Mouse (Mus musculus): ENCODE measurements at regions not wholly inside any gene's neighbourhood (a gene's known extent, or its start where the extent isn't known, plus 50 kb on each side); places are given as distances from the start of the nearest gene placed in this dataset.

- 58% methylated on average over 9 of the region's 9 CpGs for WGBS
- H3K36me3 ChIP-seq = no peaks in the 10 kb centered on the region
- no peaks in the 10 kb centered on the region for H3K27me3 ChIP-seq
- H3K9me3 ChIP-seq = no peaks in the 10 kb centered on the region
- H3K4me2 ChIP-seq = no peak overlapping the region
- peaks cover 10% of the 10 kb centered on the region for H3K4me1 ChIP-seq
- H3K9ac ChIP-seq = no peak overlapping the region
- H3K4me3 ChIP-seq = no peak overlapping the region
- ATAC-seq (ENCODE audit: insufficient number of reproducible peaks, insufficient read depth, low FRiP score, low TSS enrichment, low read depth) = no peak
- no peak overlapping the region for H3K27ac ChIP-seq
Observed at GRCm38 (mm10) chr2:50752408-50752807, 396.5 kb downstream of the Rnd3 start.

DNA sequence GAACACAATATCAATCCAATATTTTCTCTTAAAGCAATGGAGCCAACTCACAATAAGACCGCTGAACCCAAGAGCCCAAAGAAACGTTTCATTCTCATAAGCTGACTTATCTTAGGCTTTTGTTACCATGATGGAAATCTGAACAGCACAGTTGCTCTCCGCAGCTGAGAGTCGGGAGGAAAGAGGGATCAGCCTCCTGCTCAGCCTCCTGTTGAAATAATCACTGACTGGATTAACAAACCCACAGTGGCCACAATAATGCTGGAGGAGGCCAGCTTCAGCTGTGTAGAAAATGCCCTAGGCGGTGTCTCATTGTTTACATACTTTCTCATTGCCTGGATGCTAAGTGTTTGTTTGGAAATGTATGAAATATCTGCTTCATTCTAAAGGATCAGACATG lies 398.1 kb downstream of the Rnd3 start:
- Histone ChIP-seq H3K4me3 (no peak overlapping the region), H3K27ac (no peak overlapping the region), H3K9me3 (no peaks in the 10 kb centered on the region), H3K27me3 (no peaks in the 10 kb centered on the region), H3K4me2 (no peak overlapping the region), H3K9ac (no peak overlapping the region), H3K4me1 (peaks cover 10% of the 10 kb centered on the region), H3K36me3 (no peaks in the 10 kb centered on the region)
- no peak for ATAC-seq (ENCODE audit: insufficient number of reproducible peaks, insufficient read depth, low FRiP score, low TSS enrichment, low read depth)
- WGBS = 62% methylated on average over 5 of the region's 5 CpGs

DNA sequence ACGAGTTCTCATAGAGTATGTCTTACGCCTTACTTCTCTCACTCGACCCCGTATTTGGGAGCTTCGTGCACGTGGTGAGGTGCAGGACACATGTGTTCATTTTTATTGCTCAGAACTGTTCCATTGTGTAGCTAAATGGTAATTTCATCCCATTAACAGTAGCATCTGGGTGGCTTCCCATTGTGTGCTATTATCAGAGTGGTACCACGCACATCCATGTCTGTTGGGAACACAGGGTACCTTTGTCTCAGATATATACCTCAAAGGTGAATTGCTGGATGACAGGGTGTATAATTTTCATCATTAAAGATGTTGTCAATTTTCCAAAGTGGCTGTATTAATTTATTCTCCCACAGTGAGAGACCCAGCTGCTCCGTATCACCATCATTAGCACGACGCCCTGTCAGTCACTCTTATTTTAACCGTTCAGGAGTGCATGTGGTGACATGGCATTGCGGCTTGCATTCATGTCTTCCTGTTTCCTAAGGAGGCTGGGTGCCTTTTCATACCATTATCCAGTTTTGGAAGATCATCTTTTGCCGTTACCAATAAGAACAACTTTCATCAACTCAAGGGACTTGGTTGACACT lies 404.2 kb downstream of the Rnd3 start:
- no peaks in the 10 kb centered on the region for H3K27me3 ChIP-seq
- H3K27ac ChIP-seq = no peak overlapping the region
- no peak overlapping the region for H3K9ac ChIP-seq
- H3K9me3 ChIP-seq = no peaks in the 10 kb centered on the region
- no peak overlapping the region for H3K4me2 ChIP-seq
- ATAC-seq (ENCODE audit: insufficient number of reproducible peaks, insufficient read depth, low FRiP score, low TSS enrichment, low read depth) = no peak
- no peaks in the 10 kb centered on the region for H3K36me3 ChIP-seq
- WGBS = 69% methylated on average over 13 of the region's 13 CpGs
- no peak overlapping the region for H3K4me3 ChIP-seq
- peaks cover 10% of the 10 kb centered on the region; the same call in 1 of the 2 replicates for H3K4me1 ChIP-seq

GRCm38 (mm10) chr2:50743785-50744258 lies 405.1 kb downstream of the Rnd3 start:
- 94% methylated on average over 3 of the region's 3 CpGs for WGBS
- ATAC-seq (ENCODE audit: insufficient number of reproducible peaks, insufficient read depth, low FRiP score, low TSS enrichment, low read depth) = peak; percentile 52; the same call in 1 of the 2 replicates
- Histone ChIP-seq H3K27me3 (no peaks in the 10 kb centered on the region), H3K27ac (no peak overlapping the region), H3K4me2 (no peak overlapping the region), H3K4me3 (no peak overlapping the region), H3K9ac (no peak overlapping the region), H3K36me3 (no peaks in the 10 kb centered on the region), H3K4me1 (peaks cover 12% of the 10 kb centered on the region; the same call in 1 of the 2 replicates), H3K9me3 (no peaks in the 10 kb centered on the region)

DNA sequence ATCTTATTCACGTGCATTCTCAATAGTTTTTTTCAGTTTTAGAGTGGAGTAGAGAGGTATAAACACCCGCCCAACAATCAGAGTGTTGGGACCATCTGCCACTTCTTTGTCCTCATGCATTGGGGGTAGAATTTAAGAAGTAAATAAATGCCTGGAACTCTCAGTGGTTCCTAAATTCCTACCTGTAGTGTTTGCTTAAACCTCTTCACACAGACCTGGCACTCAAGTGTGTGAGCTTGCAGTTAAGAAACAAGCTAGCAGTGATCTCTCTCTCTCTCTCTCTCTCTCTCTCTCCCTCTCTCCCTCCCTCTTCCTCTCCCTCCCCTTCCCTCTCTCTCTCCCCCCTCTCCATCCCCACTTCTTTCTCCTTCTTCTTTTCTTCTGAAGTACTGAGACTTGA lies 406.5 kb downstream of the Rnd3 start:
- H3K4me2 ChIP-seq = no peak overlapping the region
- no peak overlapping the region for H3K27ac ChIP-seq
- no peak for ATAC-seq (ENCODE audit: insufficient number of reproducible peaks, insufficient read depth, low FRiP score, low TSS enrichment, low read depth)
- H3K4me3 ChIP-seq = no peak overlapping the region
- peaks cover 23% of the 10 kb centered on the region for H3K4me1 ChIP-seq
- H3K36me3 ChIP-seq = no peaks in the 10 kb centered on the region
- H3K9ac ChIP-seq = no peak overlapping the region
- no peaks in the 10 kb centered on the region for H3K27me3 ChIP-seq
- 63% methylated on average over 2 of the region's 2 CpGs for WGBS
- H3K9me3 ChIP-seq = no peaks in the 10 kb centered on the region

DNA sequence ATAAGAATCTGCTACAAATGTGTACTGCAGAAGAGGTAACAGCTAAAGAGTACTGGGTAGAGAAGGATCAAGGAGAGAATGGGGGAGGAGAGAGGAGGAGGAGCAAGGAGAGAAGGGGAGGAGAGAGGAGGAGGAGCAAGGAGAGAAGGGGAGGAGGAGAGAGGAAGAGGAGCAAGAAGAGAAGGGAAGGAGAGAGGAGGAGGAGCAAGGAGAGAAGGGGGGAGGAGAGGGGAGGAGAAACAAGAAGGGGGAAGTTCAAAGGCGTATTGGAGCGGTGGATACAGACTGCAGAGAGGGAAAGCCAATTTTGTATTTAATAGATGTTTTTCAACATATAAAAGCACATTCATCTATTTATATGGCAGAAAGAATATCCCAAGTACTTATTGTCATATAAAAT lies 407.6 kb downstream of the Rnd3 start:
- H3K4me2 ChIP-seq = no peak overlapping the region
- WGBS = 72% methylated on average over 2 of the region's 2 CpGs

GRCm38 (mm10) chr2:50739599-50739979 lies 409.3 kb downstream of the Rnd3 start:
- H3K4me2 ChIP-seq = no peak overlapping the region
- H3K27me3 ChIP-seq = no peaks in the 10 kb centered on the region
- 52% methylated on average over 8 of the region's 8 CpGs for WGBS
- H3K4me1 ChIP-seq = peaks cover 24% of the 10 kb centered on the region
- no peak for ATAC-seq (ENCODE audit: insufficient number of reproducible peaks, insufficient read depth, low FRiP score, low TSS enrichment, low read depth)
- H3K36me3 ChIP-seq = no peaks in the 10 kb centered on the region
- no peak overlapping the region for H3K27ac ChIP-seq
- H3K9ac ChIP-seq = no peak overlapping the region
- no peaks in the 10 kb centered on the region for H3K9me3 ChIP-seq
- no peak overlapping the region for H3K4me3 ChIP-seq

More for the DNA sequence above, 407.6 kb downstream of the Rnd3 start:
- Histone ChIP-seq H3K4me1 (peaks cover 26% of the 10 kb centered on the region), H3K27ac (no peak overlapping the region), H3K4me3 (no peak overlapping the region), H3K9ac (no peak overlapping the region), H3K9me3 (no peaks in the 10 kb centered on the region), H3K36me3 (no peaks in the 10 kb centered on the region), H3K27me3 (no peaks in the 10 kb centered on the region)
- no peak for ATAC-seq (ENCODE audit: insufficient number of reproducible peaks, insufficient read depth, low FRiP score, low TSS enrichment, low read depth)

DNA sequence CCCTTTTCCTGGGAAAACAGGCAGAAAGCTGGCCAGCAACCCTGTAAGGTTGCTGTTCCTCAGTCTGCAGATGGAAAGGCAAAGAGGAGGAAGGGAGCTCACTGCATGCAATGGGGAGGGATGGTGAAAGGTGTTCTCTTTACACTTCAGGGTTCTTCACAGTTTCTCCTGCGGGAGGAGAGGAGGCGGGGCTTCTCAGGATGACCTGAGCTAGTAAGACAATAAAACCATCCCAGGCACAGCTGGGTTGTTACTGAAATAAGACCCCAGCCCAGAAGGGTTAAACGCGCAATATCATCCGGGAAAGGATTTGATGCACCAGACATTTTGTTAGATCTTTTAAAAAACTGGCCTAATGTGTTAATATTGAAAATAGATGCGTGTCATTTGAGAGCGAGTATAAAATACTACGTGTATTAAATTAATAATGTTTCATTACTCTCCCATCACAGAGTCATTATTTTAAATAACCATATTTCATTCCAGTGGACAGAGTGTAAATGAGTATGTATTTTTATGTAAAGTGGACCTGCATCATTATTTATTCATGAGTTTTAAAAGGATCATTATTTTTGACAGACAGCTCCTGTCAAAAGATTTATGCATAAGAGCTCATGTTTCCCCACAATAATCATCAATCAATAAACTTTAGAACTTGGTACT lies 409.8 kb downstream of the Rnd3 start:
- H3K9ac ChIP-seq = no peak overlapping the region
- H3K27ac ChIP-seq = no peak overlapping the region
- no peak overlapping the region for H3K4me3 ChIP-seq
- 54% methylated on average over 8 of the region's 8 CpGs for WGBS
- peaks cover 19% of the 10 kb centered on the region for H3K4me1 ChIP-seq
- no peak for ATAC-seq (ENCODE audit: insufficient number of reproducible peaks, insufficient read depth, low FRiP score, low TSS enrichment, low read depth)
- no peaks in the 10 kb centered on the region for H3K9me3 ChIP-seq
- H3K27me3 ChIP-seq = no peaks in the 10 kb centered on the region
- H3K36me3 ChIP-seq = no peaks in the 10 kb centered on the region
- H3K4me2 ChIP-seq = no peak overlapping the region

- peak overlapping the region; percentile 1; the same call in 1 of the 2 replicates for H3K9ac ChIP-seq
- H3K4me2 ChIP-seq = peak overlapping the region; percentile 37
- WGBS = 33% methylated on average over 9 of the region's 9 CpGs
- H3K4me3 ChIP-seq = no peak overlapping the region
- H3K4me1 ChIP-seq = peaks cover 16% of the 10 kb centered on the region
- no peak for ATAC-seq (ENCODE audit: insufficient number of reproducible peaks, insufficient read depth, low FRiP score, low TSS enrichment, low read depth)
- H3K27ac ChIP-seq = no peak overlapping the region
- H3K27me3 ChIP-seq = no peaks in the 10 kb centered on the region
- H3K9me3 ChIP-seq = no peaks in the 10 kb centered on the region
- no peaks in the 10 kb centered on the region for H3K36me3 ChIP-seq
Observed at GRCm38 (mm10) chr2:50737706-50738105, 411.2 kb downstream of the Rnd3 start.

DNA sequence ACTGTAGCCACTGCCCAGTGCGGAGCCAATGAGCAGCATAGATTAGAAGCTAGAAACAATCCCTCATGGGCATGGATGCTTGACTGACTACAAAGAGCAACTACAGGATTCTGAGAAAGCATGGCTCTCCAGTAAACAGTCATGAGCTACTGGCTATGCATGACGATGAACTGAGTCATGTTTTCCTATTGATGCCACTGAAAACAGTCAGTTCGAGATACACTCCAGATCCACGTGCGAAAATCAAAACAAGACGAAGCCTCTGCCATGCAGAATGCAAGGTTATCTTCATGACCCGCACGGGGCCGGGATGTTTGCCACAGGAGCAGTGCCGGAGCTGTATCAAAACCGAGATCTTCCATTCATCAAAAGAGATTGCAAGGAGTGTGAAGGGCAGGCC lies 413.9 kb downstream of the Rnd3 start:
- Histone ChIP-seq H3K27me3 (no peaks in the 10 kb centered on the region), H3K27ac (no peak overlapping the region), H3K4me3 (no peak overlapping the region), H3K9ac (no peak overlapping the region), H3K4me2 (no peak overlapping the region), H3K9me3 (no peaks in the 10 kb centered on the region), H3K36me3 (no peaks in the 10 kb centered on the region), H3K4me1 (peaks cover 16% of the 10 kb centered on the region)
- WGBS = 89% methylated on average over 11 of the region's 11 CpGs
- ATAC-seq (ENCODE audit: insufficient number of reproducible peaks, insufficient read depth, low FRiP score, low TSS enrichment, low read depth) = no peak

- Histone ChIP-seq H3K36me3 (no peaks in the 10 kb centered on the region), H3K4me2 (no peak overlapping the region), H3K4me3 (no peak overlapping the region), H3K9me3 (no peaks in the 10 kb centered on the region), H3K4me1 (peaks cover 19% of the 10 kb centered on the region), H3K27ac (no peak overlapping the region), H3K27me3 (no peaks in the 10 kb centered on the region), H3K9ac (no peak overlapping the region)
- no peak for ATAC-seq (ENCODE audit: insufficient number of reproducible peaks, insufficient read depth, low FRiP score, low TSS enrichment, low read depth)
- WGBS = 14% methylated on average over 3 of the region's 3 CpGs
Observed at GRCm38 (mm10) chr2:50706652-50707051, 410.1 kb upstream of the Mmadhc start.

- H3K4me1 ChIP-seq = peaks cover 24% of the 10 kb centered on the region
- 52% methylated on average over 3 of the region's 3 CpGs for WGBS
- ATAC-seq (ENCODE audit: insufficient number of reproducible peaks, insufficient read depth, low FRiP score, low TSS enrichment, low read depth) = no peak
- no peaks in the 10 kb centered on the region for H3K9me3 ChIP-seq
- no peak overlapping the region for H3K27ac ChIP-seq
- H3K4me2 ChIP-seq = no peak overlapping the region
- no peaks in the 10 kb centered on the region for H3K36me3 ChIP-seq
- no peaks in the 10 kb centered on the region for H3K27me3 ChIP-seq
- H3K4me3 ChIP-seq = no peak overlapping the region
- no peak overlapping the region for H3K9ac ChIP-seq
Observed at GRCm38 (mm10) chr2:50704297-50704696, 407.7 kb upstream of the Mmadhc start.

All from embryonic facial prominence, embryonic 13.5 days (tissue).